In genomic region chr2:29448476-29449002, GRCm38 (mm10) we compare ENCODE assay signal across 20 mouse cellular contexts.
DNase-seq lines count a peak whose midpoint lies in the region; ATAC-seq lines count a peak whose summit lies in the region.
"Had no signal": no experiment of that assay in that cellular context is flagged by ENCODE, and none has a peak within 500 bp of the region (broad histone marks: within the 10 kb centered on the region; RNA-seq: fewer than 3 reads in every experiment).

No protein-coding gene starts in this region.

- 63% methylated on average over 7 of the region's 7 CpGs for WGBS in hindbrain, embryonic 12.5 days
- WGBS in hindbrain, embryonic 11.5 days: 84% methylated on average over 7 of the region's 7 CpGs
- WGBS in neural tube, embryonic 13.5 days: 53% methylated on average over 7 of the region's 7 CpGs
- WGBS in hindbrain, embryonic 15.5 days: 50% methylated on average over 7 of the region's 7 CpGs
- 44% methylated on average over 7 of the region's 7 CpGs for whole genome bisulfite sequencing in neural tube, embryonic 15.5 days
- 90% methylated on average over 7 of the region's 7 CpGs for WGBS in liver, embryonic 11.5 days

- H3K4me2 ChIP-seq in hindbrain, embryonic 12.5 days (replicated peaks): no peak overlapping the region
- no peak overlapping the region for H3K4me2 ChIP-seq in hindbrain, embryonic 11.5 days (replicated peaks; ENCODE audit: low read depth, low read length)
- no peak overlapping the region for H3K4me2 ChIP-seq in neural tube, embryonic 13.5 days
- H3K4me2 ChIP-seq in hindbrain, embryonic 15.5 days: no peak overlapping the region
- H3K4me2 ChIP-seq in neural tube, embryonic 15.5 days: no peak overlapping the region
- no peak overlapping the region for H3K4me2 ChIP-seq in liver, embryonic 11.5 days
- H3K4me2 ChIP-seq: heart, embryonic 13.5 days had no signal

- H3K4me3 ChIP-seq in hindbrain, embryonic 12.5 days: no peak overlapping the region
- no peak overlapping the region for H3K4me3 ChIP-seq in hindbrain, embryonic 11.5 days (ENCODE audit: low read depth, low read length)
- H3K4me3 ChIP-seq in neural tube, embryonic 13.5 days: no peak overlapping the region
- no peak overlapping the region for H3K4me3 ChIP-seq in hindbrain, embryonic 15.5 days
- no peak overlapping the region for H3K4me3 ChIP-seq in neural tube, embryonic 15.5 days (replicated peaks)
- no peak overlapping the region for H3K4me3 ChIP-seq in liver, embryonic 11.5 days (ENCODE audit: low read depth, low read length)
- H3K4me3 ChIP-seq: heart, embryonic 13.5 days had no signal

- H3K9ac ChIP-seq in hindbrain, embryonic 12.5 days: no peak overlapping the region
- H3K9ac ChIP-seq in hindbrain, embryonic 11.5 days (ENCODE audit: low read depth, low read length): no peak overlapping the region
- no peak overlapping the region for H3K9ac ChIP-seq in neural tube, embryonic 13.5 days
- no peak overlapping the region for H3K9ac ChIP-seq in hindbrain, embryonic 15.5 days
- no peak overlapping the region for H3K9ac ChIP-seq in neural tube, embryonic 15.5 days (replicated peaks)
- no peak overlapping the region for H3K9ac ChIP-seq in liver, embryonic 11.5 days (ENCODE audit: low read depth, low read length)
- H3K9ac ChIP-seq: heart, embryonic 13.5 days; liver, postnatal 0 days had no signal

- no peaks in the 10 kb centered on the region for H3K27me3 ChIP-seq in hindbrain, embryonic 12.5 days
- H3K27me3 ChIP-seq in hindbrain, embryonic 11.5 days (ENCODE audit: control insufficient read depth, insufficient read depth, low read length): no peaks in the 10 kb centered on the region
- H3K27me3 ChIP-seq in neural tube, embryonic 13.5 days: no peaks in the 10 kb centered on the region
- no peaks in the 10 kb centered on the region for H3K27me3 ChIP-seq in hindbrain, embryonic 15.5 days
- H3K27me3 ChIP-seq in neural tube, embryonic 15.5 days (replicated peaks): no peaks in the 10 kb centered on the region
- H3K27me3 ChIP-seq in liver, embryonic 11.5 days (replicated peaks; ENCODE audit: control insufficient read depth, insufficient read depth, low read length): no peaks in the 10 kb centered on the region
- H3K27me3 ChIP-seq: heart, embryonic 13.5 days had no signal

- 0 out of 2 replicates have a peak, but pooled peaks have one; percentile 35 for ATAC-seq in hindbrain, embryonic 12.5 days (ENCODE audit: low FRiP score)
- no peak for ATAC-seq in hindbrain, embryonic 11.5 days (ENCODE audit: low FRiP score)
- ATAC-seq in neural tube, embryonic 13.5 days (ENCODE audit: low read depth): no peak
- ATAC-seq in hindbrain, embryonic 15.5 days (ENCODE audit: low FRiP score, low read depth): no peak
- ATAC-seq in neural tube, embryonic 15.5 days (ENCODE audit: low FRiP score): no peak
- ATAC-seq in liver, embryonic 11.5 days (replicated peaks; ENCODE audit: low FRiP score): no peak
- ATAC-seq: liver, postnatal 0 days had no signal

- no peak for DNase-seq in hindbrain, embryonic 11.5 days (ENCODE audit: low spot score)
- DNase-seq in neural tube, embryonic 10.5 days (ENCODE audit: extremely low spot score, low spot score): no peak
- no peak for DNase-seq in liver, embryonic 11.5 days (ENCODE audit: low spot score)
- DNase-seq in spleen, adult 18-20 months: no peak
- DNase-seq: adrenal gland, postnatal 14 days; cerebellum, adult 11-12 months; cerebellum, postnatal 25 days; heart, adult 11 months; layer of hippocampus, postnatal 36 days; liver; liver, postnatal 0 days; lung, postnatal 10 days; thymus, postnatal 14 days had no signal

- H3K36me3 ChIP-seq in hindbrain, embryonic 12.5 days: no peaks in the 10 kb centered on the region
- H3K36me3 ChIP-seq in hindbrain, embryonic 11.5 days (ENCODE audit: control insufficient read depth, insufficient read depth, low read length): no peaks in the 10 kb centered on the region
- H3K36me3 ChIP-seq in neural tube, embryonic 13.5 days: no peaks in the 10 kb centered on the region
- no peaks in the 10 kb centered on the region for H3K36me3 ChIP-seq in hindbrain, embryonic 15.5 days
- no peaks in the 10 kb centered on the region for H3K36me3 ChIP-seq in neural tube, embryonic 15.5 days
- no peaks in the 10 kb centered on the region for H3K36me3 ChIP-seq in liver, embryonic 11.5 days (ENCODE audit: control insufficient read depth, insufficient read depth, low read length)
- H3K36me3 ChIP-seq: heart, embryonic 13.5 days had no signal

- peaks cover 43% of the 10 kb centered on the region for H3K4me1 ChIP-seq in hindbrain, embryonic 12.5 days
- H3K4me1 ChIP-seq in hindbrain, embryonic 11.5 days (replicated peaks; ENCODE audit: control insufficient read depth, insufficient read depth, low read length): no peaks in the 10 kb centered on the region; the same call in 1 of the 2 replicates
- H3K4me1 ChIP-seq in neural tube, embryonic 13.5 days (replicated peaks): peaks cover 44% of the 10 kb centered on the region
- H3K4me1 ChIP-seq in hindbrain, embryonic 15.5 days (replicated peaks): peaks cover 28% of the 10 kb centered on the region
- H3K4me1 ChIP-seq in neural tube, embryonic 15.5 days: peaks cover 38% of the 10 kb centered on the region
- peaks cover 8% of the 10 kb centered on the region for H3K4me1 ChIP-seq in liver, embryonic 11.5 days (replicated peaks; ENCODE audit: control insufficient read depth, insufficient read depth, low read length)

- H3K27ac ChIP-seq in hindbrain, embryonic 12.5 days: peak overlapping the region; percentile 58; the same call in 1 of the 2 replicates
- H3K27ac ChIP-seq in hindbrain, embryonic 11.5 days (ENCODE audit: low read depth, low read length): no peak overlapping the region
- peak overlapping the region; percentile 38 for H3K27ac ChIP-seq in neural tube, embryonic 13.5 days (replicated peaks)
- H3K27ac ChIP-seq in hindbrain, embryonic 15.5 days (replicated peaks): peak overlapping the region; percentile 40
- peak overlapping the region; percentile 43; the same call in 1 of the 2 replicates for H3K27ac ChIP-seq in neural tube, embryonic 15.5 days (replicated peaks)
- H3K27ac ChIP-seq in liver, embryonic 11.5 days (ENCODE audit: low read depth, low read length): no peak overlapping the region
- H3K27ac ChIP-seq: heart, embryonic 13.5 days; stomach, postnatal 0 days had no signal

- no peaks in the 10 kb centered on the region for H3K9me3 ChIP-seq in hindbrain, embryonic 12.5 days (replicated peaks)
- no peaks in the 10 kb centered on the region for H3K9me3 ChIP-seq in hindbrain, embryonic 11.5 days (ENCODE audit: control insufficient read depth, low read length)
- H3K9me3 ChIP-seq in neural tube, embryonic 13.5 days: no peaks in the 10 kb centered on the region
- no peaks in the 10 kb centered on the region for H3K9me3 ChIP-seq in hindbrain, embryonic 15.5 days
- H3K9me3 ChIP-seq in neural tube, embryonic 15.5 days (replicated peaks): no peaks in the 10 kb centered on the region
- H3K9me3 ChIP-seq in liver, embryonic 11.5 days (ENCODE audit: control insufficient read depth, low read length): no peaks in the 10 kb centered on the region
- H3K9me3 ChIP-seq: G1E; heart, embryonic 13.5 days had no signal

Comparison
In these comparisons a context has a peak if more than half of its experiments do, and no peak if none do; other contexts are left out.
1. H3K27ac ChIP-seq: peak in hindbrain, embryonic 12.5 days (single experiment), neural tube, embryonic 13.5 days (single experiment), hindbrain, embryonic 15.5 days (single experiment) and neural tube, embryonic 15.5 days (single experiment); none in hindbrain, embryonic 11.5 days (single experiment) and liver, embryonic 11.5 days (single experiment).